Mouse (Mus musculus): ENCODE data around the gene Haus2. TPM values are rescaled to one million over a fixed set of nuclear protein-coding genes. Genes with fewer than 3 reads are reported as not detected.

Haus2 gene
- total RNA-seq, 2 experiments from 2014 or later: 6.6 to 6.7 TPM

GRCm38 (mm10) chr2:120663491-120664154 is 54.4 kb downstream of the Haus2 start:
- DNase-seq (ENCODE audit: low spot score): no peak

DNA sequence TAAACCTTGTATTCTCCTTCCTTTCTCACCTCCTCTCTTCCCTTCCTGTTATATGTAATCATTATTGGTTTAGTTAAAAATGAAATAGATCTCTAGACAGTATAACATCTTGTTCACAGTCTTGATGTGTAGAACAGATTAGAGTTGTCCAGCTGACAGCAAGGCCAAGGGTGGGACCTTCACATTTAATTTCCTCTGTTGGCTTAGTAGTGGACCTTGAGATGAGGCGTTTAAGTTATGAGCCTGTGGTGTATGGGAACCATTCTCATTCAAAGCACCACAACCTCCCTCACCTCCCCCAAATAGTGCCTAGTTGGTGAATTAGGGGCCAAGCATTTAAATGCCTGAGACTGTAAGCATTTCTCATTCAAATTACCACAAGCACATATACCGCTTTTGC is 58.3 kb downstream of the Haus2 start:
- no peak for DNase-seq (ENCODE audit: low spot score)

DNA sequence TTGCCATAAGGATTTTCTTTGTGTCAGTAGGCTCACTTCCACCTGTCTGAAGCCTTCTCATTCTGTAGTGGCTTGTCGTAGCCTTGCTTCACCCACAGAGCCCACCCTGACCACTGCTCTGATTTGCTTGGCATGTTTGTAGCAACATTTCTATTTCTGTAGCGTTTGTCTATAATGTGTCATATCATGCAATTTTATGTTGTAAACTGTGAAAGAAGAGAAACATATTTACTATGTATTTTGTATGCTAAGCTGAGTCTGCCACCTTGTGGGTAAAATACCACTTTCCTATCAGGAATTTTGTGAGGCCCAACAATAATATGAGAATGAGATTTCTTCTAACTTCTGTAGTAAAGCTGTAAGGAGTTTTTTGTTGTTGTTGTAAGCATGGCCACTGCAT is 61.1 kb downstream of the Haus2 start:
- no peak for DNase-seq (ENCODE audit: low spot score)

Other genes with a start within 250 kb of the Haus2 start
- 10 to 100 TPM; 30.2 to 36.5 TPM for gene Ganc, start 205.5 kb upstream of the Haus2 start, total RNA-seq (2021)
- gene Tmem87a, start 205.3 kb upstream of the Haus2 start, total RNA-seq (2021): 10 to 100 TPM; 33.6 to 35.1 TPM
- 100 to 1,000 TPM; 126 to 135 TPM for gene Capn3, start 153.4 kb upstream of the Haus2 start, total RNA-seq (2021)
- 100 to 1,000 TPM; 690 to 739 TPM for gene Zfp106, start 45.5 kb upstream of the Haus2 start, total RNA-seq (2021)
- 10 to 100 TPM; 46.6 to 47.3 TPM for gene Snap23, start 41.7 kb upstream of the Haus2 start, total RNA-seq (2021)
- 10 to 100 TPM; 12.6 to 12.9 TPM for gene Lrrc57, start 137 bp downstream of the Haus2 start, total RNA-seq (2021)
- 1 to 10 TPM; 1.8 to 2.3 TPM for gene Stard9, start 19.7 kb downstream of the Haus2 start, total RNA-seq (2021)
- gene Cdan1, start 240.7 kb downstream of the Haus2 start, total RNA-seq (2021): 1 to 10 TPM; 4.0 to 5.2 TPM
- 10 to 100 TPM in 1 of 2 experiments, 1 to 10 TPM in 1; 9.3 to 10.1 TPM for gene Ttbk2, start 241.2 kb downstream of the Haus2 start, total RNA-seq (2021)

All from gastrocnemius, adult 18-20 months (tissue).